Mouse (Mus musculus) lung, postnatal 0 days (tissue): ENCODE results near the gene Mapk8ip1. TPM values are rescaled to one million over a fixed set of nuclear protein-coding genes. Genes with fewer than 3 reads are reported as not detected.

ENCODE experiments used
- ATAC-seq: fragments of 200-750 bp; cut with Nextera tagmentation; 2 replicates; pipeline ENCODE4 v1.8.0; 2017; ENCODE audit warnings: moderate library complexity
- DNase-seq: peaks from one replicate; pipeline ENCODE4 v3.0.0-alpha.2; 2016; ENCODE audit warnings: low spot score
- H3K27ac ChIP-seq: fragments of 300-500 bp; sonication (generic); 2 replicates; pipeline ENCODE4 v1.5.1; 2014; ENCODE audit warnings: antibody characterized with exemption, mild to moderate bottlenecking, low read length, mixed read lengths
- H3K27me3 ChIP-seq: fragments of 300-500 bp; sonication (generic); replicated peaks from 2 replicates; pipeline ENCODE4 v1.6.1; 2014; ENCODE audit warnings: low read length, mixed read lengths; ENCODE audit not compliant: insufficient read depth
- H3K36me3 ChIP-seq: fragments of 300-500 bp; sonication (generic); 2 replicates; pipeline ENCODE4 v1.6.1; 2014; ENCODE audit warnings: low read length, mixed read lengths; ENCODE audit not compliant: insufficient read depth
- H3K4me1 ChIP-seq: fragments of 300-500 bp; sonication (generic); 2 replicates; pipeline ENCODE4 v1.6.1; 2014; ENCODE audit warnings: antibody characterized with exemption, low read depth, low read length, mixed read lengths; ENCODE audit not compliant: insufficient read depth
- H3K4me2 ChIP-seq: fragments of 300-500 bp; sonication (generic); replicated peaks from 2 replicates; pipeline ENCODE4 v1.6.1; 2014; ENCODE audit warnings: low read depth, mild to moderate bottlenecking, low read length, moderate library complexity, mixed read lengths
- H3K4me3 ChIP-seq: fragments of 300-500 bp; sonication (generic); 2 replicates; pipeline ENCODE4 v1.5.1; 2014; ENCODE audit warnings: low read depth, low read length
- H3K9ac ChIP-seq: fragments of 300-500 bp; sonication (generic); replicated peaks from 2 replicates; pipeline ENCODE4 v1.6.1; 2014; ENCODE audit warnings: low read depth, mild to moderate bottlenecking
- H3K9me3 ChIP-seq: fragments of 300-500 bp; sonication (generic); 2 replicates; pipeline ENCODE4 v1.6.1; 2016; ENCODE audit warnings: low read length, mixed read lengths
- CTCF ChIP-seq: IDR thresholded peaks from 2 replicates; pipeline ENCODE4 v1.5.1; 2016; ENCODE audit warnings: antibody characterized with exemption, mild to moderate bottlenecking
- EP300 ChIP-seq: IDR thresholded peaks from 2 replicates; pipeline ENCODE4 v1.6.1; 2016; ENCODE audit warnings: antibody characterized with exemption, mild to moderate bottlenecking, control low read depth
- WGBS: fragments of 180-500 bp; shearing (Covaris S2); extraction: QIAGEN DNeasy Blood & Tissue Kit; methylation state at CpG from one replicate; pipeline ENCODE4 v1.1.7; 2014; 5-methylcytosine and 5-hydroxymethylcytosine counted together
- polyA plus RNA-seq: library from polyadenylated mRNA; unstranded; fragments of >200 nt; fragmentation: Nextera tagmentation; extraction: Ambion mirVana; gene quantifications from 2 replicates; pipeline ENCODE4 v1.2.1, GENCODE M21; 2015

The Mapk8ip1 gene
- polyA plus RNA-seq, 1 experiment from 2014 or later, result 7.8 TPM

- DNase-seq (no peak), ATAC-seq (no peak)
- no peak overlapping the region for H3K4me2 ChIP-seq
- peak overlapping the region; percentile 93 for H3K27ac ChIP-seq
- H3K36me3 ChIP-seq, result peaks cover 3% of the 10 kb centered on the region; the same call in 1 of the 2 replicates
- TF ChIP-seq CTCF, result no peak
- 69% methylated on average over 11 of the region's 11 CpGs for WGBS
- peaks cover 13% of the 10 kb centered on the region; the same call in 1 of the 2 replicates for H3K4me1 ChIP-seq
- H3K4me3 ChIP-seq, result no peak overlapping the region
- no peak overlapping the region for H3K9ac ChIP-seq
- peaks cover 4% of the 10 kb centered on the region; the same call in 1 of the 2 replicates for H3K27me3 ChIP-seq
- no peaks in the 10 kb centered on the region for H3K9me3 ChIP-seq
These were observed 27.6 kb downstream of the Mapk8ip1 start for GRCm38 (mm10) chr2:92373437-92373813.

- WGBS, result 40% methylated on average over 9 of the region's 9 CpGs
- no peak overlapping the region for H3K9ac ChIP-seq
- DNase-seq, result peak; percentile 85
These were observed 28.2 kb downstream of the Mapk8ip1 start for GRCm38 (mm10) chr2:92372767-92373436.

GRCm38 (mm10) chr2:92371971-92372690 is 28.9 kb downstream of the Mapk8ip1 start:
- no peaks in the 10 kb centered on the region for H3K36me3 ChIP-seq
- peak overlapping the region; percentile 59; the same call in 1 of the 2 replicates for H3K4me2 ChIP-seq
- H3K9me3 ChIP-seq, result no peaks in the 10 kb centered on the region
- H3K27ac ChIP-seq, result peak overlapping the region; percentile 93
- DNase-seq, result peak; percentile 78
- H3K4me3 ChIP-seq, result no peak overlapping the region
- TF ChIP-seq CTCF, result no peak
- TF ChIP-seq EP300, result peak; percentile 72; the same call in 1 of the 2 replicates
- 27% methylated on average over 10 of the region's 10 CpGs for WGBS
- peak; percentile 11; the same call in 1 of the 2 replicates for ATAC-seq
- no peak overlapping the region for H3K9ac ChIP-seq
- peaks cover 13% of the 10 kb centered on the region; the same call in 1 of the 2 replicates for H3K4me1 ChIP-seq
- peaks cover 4% of the 10 kb centered on the region; the same call in 1 of the 2 replicates for H3K27me3 ChIP-seq

More at GRCm38 (mm10) chr2:92372767-92373436, 28.2 kb downstream of the Mapk8ip1 start:
- Histone ChIP-seq H3K27ac (peak overlapping the region; percentile 93), H3K27me3 (peaks cover 4% of the 10 kb centered on the region; the same call in 1 of the 2 replicates), H3K4me3 (no peak overlapping the region), H3K36me3 (no peaks in the 10 kb centered on the region), H3K4me2 (no peak overlapping the region), H3K4me1 (peaks cover 13% of the 10 kb centered on the region; the same call in 1 of the 2 replicates), H3K9me3 (no peaks in the 10 kb centered on the region)
- peak; percentile 7; the same call in 1 of the 2 replicates for ATAC-seq
- TF ChIP-seq CTCF (0 out of 2 replicates have a peak, but pooled peaks have one; percentile 1), EP300 (0 out of 2 replicates have a peak, but pooled peaks have one; percentile 28)

- Histone ChIP-seq H3K27me3 (peaks cover 4% of the 10 kb centered on the region; the same call in 1 of the 2 replicates), H3K9me3 (no peaks in the 10 kb centered on the region), H3K4me3 (peak overlapping the region; percentile 36), H3K9ac (peak overlapping the region; percentile 27), H3K4me1 (peaks cover 8% of the 10 kb centered on the region; the same call in 1 of the 2 replicates), H3K27ac (peak overlapping the region; percentile 93), H3K4me2 (peak overlapping the region; percentile 59), H3K36me3 (no peaks in the 10 kb centered on the region)
- DNase-seq, result peak; percentile 85
- 4% methylated on average over 40 of the region's 45 CpGs for whole genome bisulfite sequencing
- ATAC-seq, result peak; percentile 34
- TF ChIP-seq EP300 (0 out of 2 replicates have a peak, but pooled peaks have one; percentile 18), CTCF (peak; percentile 44)
These were observed 29.9 kb downstream of the Mapk8ip1 start for GRCm38 (mm10) chr2:92370821-92371805.

GRCm38 (mm10) chr2:92370375-92370774 is 30.7 kb downstream of the Mapk8ip1 start:
- peak overlapping the region; percentile 59 for H3K4me2 ChIP-seq
- H3K36me3 ChIP-seq, result no peaks in the 10 kb centered on the region
- H3K27ac ChIP-seq, result peak overlapping the region; percentile 93
- peak overlapping the region; percentile 36 for H3K4me3 ChIP-seq
- ATAC-seq, result no peak
- H3K27me3 ChIP-seq, result peaks cover 4% of the 10 kb centered on the region; the same call in 1 of the 2 replicates
- 12% methylated on average over 17 of the region's 19 CpGs for WGBS
- H3K9ac ChIP-seq, result peak overlapping the region; percentile 27; the same call in 1 of the 2 replicates
- no peak for DNase-seq
- TF ChIP-seq CTCF (no peak), EP300 (no peak)
- H3K9me3 ChIP-seq, result no peaks in the 10 kb centered on the region
- peaks cover 3% of the 10 kb centered on the region; the same call in 1 of the 2 replicates for H3K4me1 ChIP-seq
